Mouse (Mus musculus): ENCODE data around the gene Rab35. TPM values are rescaled to one million over a fixed set of nuclear protein-coding genes. Genes with fewer than 3 reads are reported as not detected.

Rab35 gene
- total and polyA plus RNA-seq, 3 experiments = 33.8 to 62.2 (median 37.5) TPM

GRCm38 (mm10) chr5:115630291-115630690 is 1.4 kb upstream of the Rab35 start:
- Histone ChIP-seq H3K4me3 (replicated peaks in 1 of 3; ENCODE audit: low read depth in 2 of 3, low read length in 2 of 3, poor library complexity in 1 of 3) (no peak overlapping the region), H3K27me3 (replicated peaks) (no peaks in the 10 kb centered on the region), H3K9me3 (replicated peaks; ENCODE audit: low read length) (no peaks in the 10 kb centered on the region), H3K4me1 (ENCODE audit: control insufficient read depth in 1 of 2, insufficient read depth in 2 of 2) (peaks cover 36 to 63% of the 10 kb centered on the region in 2 experiments), H3K79me2 (replicated peaks; ENCODE audit: control insufficient read depth, extremely low read depth, insufficient read depth, poor library complexity, severe bottlenecking) (peaks cover 32% of the 10 kb centered on the region), H3K9ac (ENCODE audit: insufficient read depth, low read depth) (no peak overlapping the region), H3K4me2 (ENCODE audit: insufficient read depth, low read depth, poor library complexity, severe bottlenecking) (peak overlapping the region; percentile 23; the same call in 1 of the 2 replicates), H3K36me3 (replicated peaks in 1 of 2; ENCODE audit: control insufficient read depth in 1 of 2, insufficient read depth in 1 of 2, low read length in 1 of 2) (peaks cover 0 to 9% of the 10 kb centered on the region in 2 experiments), H3K27ac (ENCODE audit: insufficient read depth, low read depth) (no peak overlapping the region)
- DNase-seq (ENCODE audit: extremely low read depth) = no peak
- TF ChIP-seq HCFC1 (IDR thresholded peaks at IDR 0.05; ENCODE audit: low read depth, low read length) (no peak), TCF12 (IDR thresholded peaks at IDR 0.05; ENCODE audit: low read depth, low read length) (no peak), POLR2AphosphoS2 (IDR thresholded peaks at IDR 0.05; ENCODE audit: low read depth, low read length) (no peak), ZMIZ1 (IDR thresholded peaks at IDR 0.05; ENCODE audit: low read depth, low read length) (no peak), CTCF (conservative IDR thresholded peaks at IDR 0.05 in 1 of 2, IDR thresholded peaks at IDR 0.05 in 1 of 2; ENCODE audit: low read depth in 2 of 2, low read length in 2 of 2) (no peak), ZNF384 (IDR thresholded peaks at IDR 0.05; ENCODE audit: low read depth, low read length) (no peak), JUND (conservative IDR thresholded peaks at IDR 0.05; ENCODE audit: low read depth, low read length) (no peak), MAZ (IDR thresholded peaks at IDR 0.05; ENCODE audit: low read depth, low read length) (no peak), POLR2A (IDR thresholded peaks at IDR 0.05; ENCODE audit: low read depth, low read length) (no peak), BHLHE40 (IDR thresholded peaks at IDR 0.05; ENCODE audit: low read depth, low read length) (no peak), PAX5 (IDR thresholded peaks at IDR 0.05; ENCODE audit: low read length) (no peak), MYC (IDR thresholded peaks at IDR 0.05; ENCODE audit: low read depth, low read length) (no peak), CHD2 (IDR thresholded peaks at IDR 0.05; ENCODE audit: low read length) (no peak)
- dilution Hi-C loops (cut with MboI; ENCODE audit: extremely low pct_ligation_motif_present, extremely low pct_unique_long_range_greater_than_20kb, low sequenced_read_pairs) = no loop called here
- in situ Hi-C loops (cut with MboI; ENCODE audit: low pct_ligation_motif_present, low pct_unique_long_range_greater_than_20kb, low sequenced_read_pairs) = no loop called here

- H3K4me3 ChIP-seq (replicated peaks in 1 of 3; ENCODE audit: low read depth in 2 of 3, low read length in 2 of 3, poor library complexity in 1 of 3) = peak overlapping the region; percentile 82 to 91 (median 90)
- H3K79me2 ChIP-seq (replicated peaks; ENCODE audit: control insufficient read depth, extremely low read depth, insufficient read depth, poor library complexity, severe bottlenecking) = peaks cover 51% of the 10 kb centered on the region
- peaks cover 37 to 82% of the 10 kb centered on the region in 2 experiments for H3K4me1 ChIP-seq (ENCODE audit: control insufficient read depth in 1 of 2, insufficient read depth in 2 of 2)
- H3K9ac ChIP-seq (ENCODE audit: insufficient read depth, low read depth) = peak overlapping the region; percentile 96
- TF ChIP-seq MYC (IDR thresholded peaks at IDR 0.05; ENCODE audit: low read depth, low read length) (no peak), BHLHE40 (IDR thresholded peaks at IDR 0.05; ENCODE audit: low read depth, low read length) (peak; percentile 81), CHD2 (IDR thresholded peaks at IDR 0.05; ENCODE audit: low read length) (peak; percentile 49; the same call in 1 of the 2 replicates), MAZ (IDR thresholded peaks at IDR 0.05; ENCODE audit: low read depth, low read length) (no peak)
- no peak overlapping the region for H3K27ac ChIP-seq (ENCODE audit: insufficient read depth, low read depth)
- H3K27me3 ChIP-seq (replicated peaks) = no peaks in the 10 kb centered on the region
- H3K9me3 ChIP-seq (replicated peaks; ENCODE audit: low read length) = no peaks in the 10 kb centered on the region
- H3K4me2 ChIP-seq (ENCODE audit: insufficient read depth, low read depth, poor library complexity, severe bottlenecking) = peak overlapping the region; percentile 68
- dilution Hi-C loops (cut with MboI; ENCODE audit: extremely low pct_ligation_motif_present, extremely low pct_unique_long_range_greater_than_20kb, low sequenced_read_pairs) = no loop called here
- peaks cover 1 to 16% of the 10 kb centered on the region in 2 experiments for H3K36me3 ChIP-seq (replicated peaks in 1 of 2; ENCODE audit: control insufficient read depth in 1 of 2, insufficient read depth in 1 of 2, low read length in 1 of 2)
- peak; percentile 53 for DNase-seq (ENCODE audit: extremely low read depth)
- in situ Hi-C loops (cut with MboI; ENCODE audit: low pct_ligation_motif_present, low pct_unique_long_range_greater_than_20kb, low sequenced_read_pairs) = no loop called here
Observed at GRCm38 (mm10) chr5:115632358-115632714, 628 bp downstream of the Rab35 start.

DNA sequence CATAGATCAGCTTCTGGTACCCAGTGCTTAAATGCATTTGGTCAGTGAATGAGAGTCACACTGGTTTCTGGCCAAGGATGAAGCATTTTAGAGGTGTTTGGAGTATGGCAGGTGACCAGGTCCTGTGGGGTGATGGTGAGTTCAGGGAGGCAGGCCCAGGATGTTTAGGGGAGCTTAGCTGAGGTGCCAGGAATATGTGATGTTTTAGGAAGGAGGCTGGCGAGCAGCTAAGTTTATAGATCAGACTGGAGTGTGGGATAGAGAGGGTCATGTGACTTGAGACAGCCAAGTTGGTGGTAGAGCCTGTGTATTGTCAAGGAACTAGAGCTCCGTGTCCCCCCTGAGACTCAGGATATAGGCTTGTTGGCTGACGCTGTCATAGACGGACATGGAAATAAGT is 1.4 kb downstream of the Rab35 start:
- Histone ChIP-seq H3K27me3 (replicated peaks) (no peaks in the 10 kb centered on the region), H3K36me3 (replicated peaks in 1 of 2; ENCODE audit: control insufficient read depth in 1 of 2, insufficient read depth in 1 of 2, low read length in 1 of 2) (peaks cover 8 to 23% of the 10 kb centered on the region in 2 experiments), H3K4me1 (ENCODE audit: control insufficient read depth in 1 of 2, insufficient read depth in 2 of 2) (peaks cover 37 to 80% of the 10 kb centered on the region in 2 experiments), H3K27ac (ENCODE audit: insufficient read depth, low read depth) (no peak overlapping the region), H3K4me3 (replicated peaks in 1 of 3; ENCODE audit: low read depth in 2 of 3, low read length in 2 of 3, poor library complexity in 1 of 3) (peak overlapping the region; percentile 82 to 91 (median 90)), H3K79me2 (replicated peaks; ENCODE audit: control insufficient read depth, extremely low read depth, insufficient read depth, poor library complexity, severe bottlenecking) (peaks cover 56% of the 10 kb centered on the region), H3K9ac (ENCODE audit: insufficient read depth, low read depth) (peak overlapping the region; percentile 96), H3K9me3 (replicated peaks; ENCODE audit: low read length) (no peaks in the 10 kb centered on the region), H3K4me2 (ENCODE audit: insufficient read depth, low read depth, poor library complexity, severe bottlenecking) (peak overlapping the region; percentile 68)
- DNase-seq (ENCODE audit: extremely low read depth) = no peak
- in situ Hi-C loops (cut with MboI; ENCODE audit: low pct_ligation_motif_present, low pct_unique_long_range_greater_than_20kb, low sequenced_read_pairs) = no loop called here
- dilution Hi-C loops (cut with MboI; ENCODE audit: extremely low pct_ligation_motif_present, extremely low pct_unique_long_range_greater_than_20kb, low sequenced_read_pairs) = no loop called here
- TF ChIP-seq UBTF (IDR thresholded peaks at IDR 0.05; ENCODE audit: low read depth, low read length) (no peak), SIN3A (IDR thresholded peaks at IDR 0.05; ENCODE audit: low read length) (0 out of 2 replicates have a peak, but pooled peaks have one; percentile 26)

Data from CH12.LX (cell line).